In genomic region chr5:32204653-32205052, GRCm38 (mm10) we compare ENCODE assay signal across 11 mouse cellular contexts. TPM values are rescaled to one million over a fixed set of nuclear protein-coding genes. Genes with fewer than 3 reads are reported as not detected.
DNase-seq lines count a peak whose midpoint lies in the region; ATAC-seq and TF ChIP-seq lines count a peak whose summit lies in the region.
"Had no signal": no experiment of that assay in that cellular context is flagged by ENCODE, and none has a peak within 500 bp of the region (broad histone marks: within the 10 kb centered on the region; RNA-seq: fewer than 3 reads in every experiment).

No protein-coding gene starts in this region.

- no peak for ATAC-seq in forebrain, embryonic 14.5 days
- ATAC-seq in forebrain, embryonic 11.5 days (replicated peaks; ENCODE audit: low FRiP score): no peak
- ATAC-seq in lung, postnatal 0 days: no peak
- peak; percentile 86 for ATAC-seq in common myeloid progenitor, adult 5-6 weeks (replicated peaks; ENCODE audit: low read depth, poor library complexity, severe bottlenecking)

- no peaks in the 10 kb centered on the region for H3K4me1 ChIP-seq in forebrain, embryonic 14.5 days (ENCODE audit: control insufficient read depth, insufficient read depth, low read length)
- no peaks in the 10 kb centered on the region for H3K4me1 ChIP-seq in forebrain, embryonic 11.5 days (replicated peaks; ENCODE audit: control insufficient read depth, insufficient read depth, low read length)
- H3K4me1 ChIP-seq in lung, postnatal 0 days (ENCODE audit: insufficient read depth, low read depth, low read length): no peaks in the 10 kb centered on the region
- no peaks in the 10 kb centered on the region for H3K4me1 ChIP-seq in small intestine, adult 2 months (ENCODE audit: control insufficient read depth, insufficient read depth, insufficient read length, low read length)
- H3K4me1 ChIP-seq: heart, embryonic 12.5 days; lung, embryonic 15.5 days had no signal

- no peak overlapping the region for H3K27ac ChIP-seq in forebrain, embryonic 14.5 days (ENCODE audit: low read depth, low read length)
- H3K27ac ChIP-seq in forebrain, embryonic 11.5 days (ENCODE audit: low read depth, low read length): no peak overlapping the region
- no peak overlapping the region for H3K27ac ChIP-seq in lung, postnatal 0 days (ENCODE audit: low read length)
- H3K27ac ChIP-seq in small intestine, adult 2 months (ENCODE audit: insufficient read depth, low read depth, low read length): no peak overlapping the region
- H3K27ac ChIP-seq: lung, embryonic 15.5 days had no signal

- peak; percentile 75 for TF ChIP-seq CTCF in lung, postnatal 0 days (IDR thresholded peaks at IDR 0.05)
- TF ChIP-seq CTCF in small intestine, adult 2 months (IDR thresholded peaks at IDR 0.05; ENCODE audit: extremely low read depth, insufficient read length, insufficient replicate concordance, low read depth, low read length): peak; percentile 64; the same call in 1 of the 2 replicates

- intact Hi-C loops in gastrocnemius, postnatal 14 days (cut with DNase I; ENCODE audit: low total_unique reads): no loop called here

- peak; percentile 14 for DNase-seq in forebrain, embryonic 14.5 days (ENCODE audit: low spot score)
- no peak for DNase-seq in forebrain, embryonic 11.5 days (ENCODE audit: low spot score)
- DNase-seq in lung, postnatal 0 days (ENCODE audit: low spot score): peak; percentile 21
- no peak for DNase-seq in lung, adult 18-20 months
- DNase-seq in ovary, postnatal 10 days (ENCODE audit: low spot score): no peak
- no peak for DNase-seq in gastrocnemius, postnatal 14 days
- DNase-seq: kidney, postnatal 4 days had no signal

- no peak overlapping the region for H3K4me3 ChIP-seq in forebrain, embryonic 14.5 days (ENCODE audit: low read depth, low read length)
- no peak overlapping the region for H3K4me3 ChIP-seq in forebrain, embryonic 11.5 days (ENCODE audit: low read depth, low read length)
- H3K4me3 ChIP-seq in lung, postnatal 0 days (ENCODE audit: low read depth, low read length): no peak overlapping the region
- no peak overlapping the region for H3K4me3 ChIP-seq in small intestine, adult 2 months (ENCODE audit: low read depth, low read length)
- H3K4me3 ChIP-seq: heart, embryonic 12.5 days; lung, embryonic 15.5 days had no signal

- no peaks in the 10 kb centered on the region for H3K9me3 ChIP-seq in forebrain, embryonic 14.5 days (replicated peaks; ENCODE audit: control insufficient read depth, low read length)
- no peaks in the 10 kb centered on the region for H3K9me3 ChIP-seq in forebrain, embryonic 11.5 days (ENCODE audit: control insufficient read depth, low read length)
- no peaks in the 10 kb centered on the region for H3K9me3 ChIP-seq in lung, postnatal 0 days (ENCODE audit: low read length)
- H3K9me3 ChIP-seq: heart, embryonic 12.5 days; lung, embryonic 15.5 days had no signal

- no peaks in the 10 kb centered on the region for H3K36me3 ChIP-seq in forebrain, embryonic 14.5 days (ENCODE audit: control insufficient read depth, insufficient read depth, low read length)
- H3K36me3 ChIP-seq in forebrain, embryonic 11.5 days (ENCODE audit: control insufficient read depth, insufficient read depth, low read length): no peaks in the 10 kb centered on the region
- H3K36me3 ChIP-seq in lung, postnatal 0 days (ENCODE audit: insufficient read depth, low read length): no peaks in the 10 kb centered on the region
- H3K36me3 ChIP-seq in small intestine, adult 2 months (ENCODE audit: control insufficient read depth, insufficient read depth, low read length): no peaks in the 10 kb centered on the region
- H3K36me3 ChIP-seq: heart, embryonic 12.5 days; lung, embryonic 15.5 days had no signal

- WGBS in forebrain, embryonic 14.5 days: 72% methylated on average over 4 of the region's 4 CpGs
- WGBS in forebrain, embryonic 11.5 days: 75% methylated on average over 4 of the region's 4 CpGs
- 67% methylated on average over 4 of the region's 4 CpGs for WGBS in lung, postnatal 0 days
- 78% methylated on average over 4 of the region's 4 CpGs for WGBS in small intestine, adult 2 months

- H3K9ac ChIP-seq in forebrain, embryonic 14.5 days (ENCODE audit: low read length): no peak overlapping the region
- no peak overlapping the region for H3K9ac ChIP-seq in forebrain, embryonic 11.5 days (ENCODE audit: low read length)
- H3K9ac ChIP-seq in lung, postnatal 0 days (replicated peaks; ENCODE audit: low read depth): no peak overlapping the region
- H3K9ac ChIP-seq: heart, embryonic 12.5 days; lung, embryonic 15.5 days had no signal

- no peak overlapping the region for H3K4me2 ChIP-seq in forebrain, embryonic 14.5 days (ENCODE audit: low read length)
- H3K4me2 ChIP-seq in forebrain, embryonic 11.5 days (ENCODE audit: low read depth, low read length, severe bottlenecking): no peak overlapping the region
- H3K4me2 ChIP-seq in lung, postnatal 0 days (replicated peaks; ENCODE audit: low read depth, low read length): no peak overlapping the region
- H3K4me2 ChIP-seq: heart, embryonic 12.5 days; lung, embryonic 15.5 days had no signal

- TF ChIP-seq EP300 in lung, postnatal 0 days (IDR thresholded peaks at IDR 0.05): no peak

- no peak for TF ChIP-seq POLR2A in small intestine, adult 2 months (IDR thresholded peaks at IDR 0.05; ENCODE audit: low read depth, low read length)

- H3K27me3 ChIP-seq in forebrain, embryonic 14.5 days (replicated peaks; ENCODE audit: control insufficient read depth, insufficient read depth, low read length): no peaks in the 10 kb centered on the region
- H3K27me3 ChIP-seq in forebrain, embryonic 11.5 days (ENCODE audit: control insufficient read depth, insufficient read depth, low read length): no peaks in the 10 kb centered on the region
- no peaks in the 10 kb centered on the region for H3K27me3 ChIP-seq in lung, postnatal 0 days (replicated peaks; ENCODE audit: insufficient read depth, low read length)
- H3K27me3 ChIP-seq in small intestine, adult 2 months (ENCODE audit: control insufficient read depth, insufficient read depth, low read length): no peaks in the 10 kb centered on the region
- H3K27me3 ChIP-seq: heart, embryonic 12.5 days; lung, embryonic 15.5 days had no signal

RNA-seq across cellular contexts. Expression of gene Plb1, which starts 27.9 kb away (rescaled TPM):
- polyA plus RNA-seq in forebrain, embryonic 14.5 days (2014; fragmentation: Nextera tagmentation; extraction: Ambion mirVana): 0.09 TPM in 1 of 2 replicates, not detected in the other
- polyA plus RNA-seq in forebrain, embryonic 11.5 days (2014; fragmentation: Nextera tagmentation; extraction: Ambion mirVana): 0.24 and 0.40 TPM in 2 replicates
- 16.6 and 17.1 TPM in 2 replicates for polyA plus RNA-seq in lung, postnatal 0 days (2015; fragmentation: Nextera tagmentation; extraction: Ambion mirVana)
- total RNA-seq in common myeloid progenitor, adult 5-6 weeks (2017): not detected in 2 replicates
- 0.06 and 148 TPM in 2 replicates for polyA plus RNA-seq in small intestine, adult 2 months (2012; rRNA removed)
- 1 to 10 TPM; 3.3 to 4.0 TPM for total RNA-seq in gastrocnemius, postnatal 14 days (2021)

Comparison
In these comparisons a context has a peak if more than half of its experiments do, and no peak if none do; other contexts are left out.
1. DNase-seq: peak in forebrain, embryonic 14.5 days (single experiment) and lung, postnatal 0 days (single experiment); none in forebrain, embryonic 11.5 days (single experiment), lung, adult 18-20 months (0 of 2), ovary, postnatal 10 days (single experiment) and gastrocnemius, postnatal 14 days (single experiment).